Mouse (Mus musculus): ENCODE results near the gene Rnasel. TPM values are rescaled to one million over a fixed set of nuclear protein-coding genes. Genes with fewer than 3 reads are reported as not detected.

The Rnasel gene
- polyA plus RNA-seq, 1 experiment: 5.6 TPM

DNA sequence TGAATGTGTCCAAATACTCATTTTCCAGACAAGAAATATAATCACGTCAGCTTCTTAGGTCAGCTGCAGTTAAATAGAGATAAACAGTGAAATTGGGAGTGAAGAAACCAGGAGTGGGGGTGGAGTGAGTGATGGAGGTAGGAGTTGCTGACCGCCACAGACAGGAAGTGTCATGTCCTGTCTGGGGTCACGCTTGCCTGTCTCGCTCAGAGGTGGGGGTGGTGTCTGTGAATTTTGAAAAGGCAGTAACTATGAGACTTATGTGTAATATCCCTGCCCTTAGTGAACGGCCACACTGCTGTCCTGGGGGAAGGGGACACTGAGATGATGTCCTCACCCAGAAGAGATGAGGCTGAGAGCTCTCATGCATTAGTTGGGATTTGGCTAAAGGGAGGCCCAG is 39.8 kb upstream of the Rnasel start:
- Histone ChIP-seq H3K4me1 (ENCODE audit: control insufficient read depth, insufficient read depth, low read length) (no peaks in the 10 kb centered on the region), H3K27ac (ENCODE audit: insufficient read depth, low read length) (no peak overlapping the region), H3K4me3 (ENCODE audit: insufficient read depth, low read length) (no peak overlapping the region)
- TF ChIP-seq CTCF (IDR thresholded peaks at IDR 0.05; ENCODE audit: borderline replicate concordance, insufficient read depth, low read length) (no peak), POLR2A (IDR thresholded peaks at IDR 0.05; ENCODE audit: low read depth, low read length) (no peak)

DNA sequence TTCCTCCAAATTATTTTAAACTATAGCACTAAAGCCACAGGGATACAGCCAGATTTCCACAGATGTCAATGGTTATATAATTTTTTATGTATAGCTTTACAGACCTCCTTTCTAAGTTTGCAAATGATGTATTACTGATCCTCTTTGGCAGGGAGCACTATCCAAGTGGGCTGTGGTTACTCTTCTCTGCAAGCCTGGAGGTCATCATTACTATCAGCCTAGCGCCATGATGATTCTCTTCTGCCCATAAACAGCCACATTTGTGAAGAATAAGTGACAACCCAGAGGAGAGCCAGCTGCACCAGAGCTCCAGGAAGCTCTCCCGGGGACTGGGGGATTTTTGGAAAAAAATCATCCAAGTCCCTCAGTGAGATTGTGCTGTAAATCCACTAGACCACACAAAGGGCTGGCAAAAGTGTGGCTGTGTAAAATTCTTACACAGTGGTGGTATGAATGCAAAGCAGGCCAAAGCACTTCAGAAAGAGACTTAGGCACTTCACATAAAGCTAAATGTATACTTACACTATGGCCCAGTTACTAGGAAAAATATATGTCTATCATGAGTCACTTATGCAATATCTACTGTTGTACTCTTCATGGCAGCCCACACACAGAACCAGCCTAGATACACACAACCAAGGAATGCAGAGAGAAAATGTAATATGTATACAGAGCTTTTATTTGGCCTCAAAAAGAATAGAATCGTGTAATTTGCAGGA is 37.5 kb upstream of the Rnasel start:
- TF ChIP-seq CTCF (IDR thresholded peaks at IDR 0.05; ENCODE audit: borderline replicate concordance, insufficient read depth, low read length) (no peak), POLR2A (IDR thresholded peaks at IDR 0.05; ENCODE audit: low read depth, low read length) (no peak)
- no peaks in the 10 kb centered on the region for H3K4me1 ChIP-seq (ENCODE audit: control insufficient read depth, insufficient read depth, low read length)
- no peak overlapping the region for H3K27ac ChIP-seq (ENCODE audit: insufficient read depth, low read length)
- no peak overlapping the region for H3K4me3 ChIP-seq (ENCODE audit: insufficient read depth, low read length)

DNA sequence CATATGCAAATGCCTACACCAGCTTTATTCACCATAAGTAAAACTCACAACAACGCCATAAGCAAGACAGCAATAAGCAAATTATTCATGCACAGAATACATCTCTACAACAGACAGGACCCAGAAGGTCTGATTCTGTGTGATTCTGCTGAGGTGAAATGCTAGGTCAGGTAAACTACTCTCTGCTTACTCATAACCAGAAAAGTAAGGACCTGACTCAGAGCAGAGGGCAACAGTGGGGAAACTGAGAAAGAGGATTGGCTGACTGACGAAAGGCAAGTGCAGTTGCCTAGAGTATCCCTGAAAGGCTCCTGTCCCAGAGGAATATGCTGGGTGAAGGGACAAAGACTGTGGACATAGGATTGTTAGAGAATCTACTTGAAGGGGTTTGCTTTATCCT is 36.6 kb upstream of the Rnasel start:
- H3K4me3 ChIP-seq (ENCODE audit: insufficient read depth, low read length): no peak overlapping the region
- no peak overlapping the region for H3K27ac ChIP-seq (ENCODE audit: insufficient read depth, low read length)
- no peak for TF ChIP-seq POLR2A (IDR thresholded peaks at IDR 0.05; ENCODE audit: low read depth, low read length)
- no peak for TF ChIP-seq CTCF (IDR thresholded peaks at IDR 0.05; ENCODE audit: borderline replicate concordance, insufficient read depth, low read length)
- no peaks in the 10 kb centered on the region for H3K4me1 ChIP-seq (ENCODE audit: control insufficient read depth, insufficient read depth, low read length)

DNA sequence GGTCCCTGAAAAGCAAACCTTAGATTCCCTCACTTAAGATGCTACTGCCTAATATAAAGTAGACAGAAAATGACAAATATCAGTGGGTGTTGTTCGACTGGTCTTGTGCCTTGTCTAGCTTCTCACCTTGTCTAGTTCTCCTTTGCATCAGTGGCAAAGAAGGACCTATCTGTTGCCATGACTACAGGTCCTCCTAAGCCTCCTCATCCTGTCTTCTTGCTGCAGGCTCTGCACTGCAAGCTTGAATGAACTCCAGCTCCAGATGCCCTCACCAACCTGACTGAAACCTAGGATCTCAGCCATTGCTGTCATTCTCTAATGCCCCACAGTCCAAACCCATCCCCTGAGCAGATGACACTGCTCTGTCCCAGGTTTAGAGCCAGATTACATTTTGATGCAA is 31.2 kb upstream of the Rnasel start:
- no peak for TF ChIP-seq CTCF (IDR thresholded peaks at IDR 0.05; ENCODE audit: borderline replicate concordance, insufficient read depth, low read length)
- no peak for TF ChIP-seq POLR2A (IDR thresholded peaks at IDR 0.05; ENCODE audit: low read depth, low read length)
- H3K27ac ChIP-seq (ENCODE audit: insufficient read depth, low read length): no peak overlapping the region
- no peaks in the 10 kb centered on the region for H3K4me1 ChIP-seq (ENCODE audit: control insufficient read depth, insufficient read depth, low read length)
- no peak overlapping the region for H3K4me3 ChIP-seq (ENCODE audit: insufficient read depth, low read length)

DNA sequence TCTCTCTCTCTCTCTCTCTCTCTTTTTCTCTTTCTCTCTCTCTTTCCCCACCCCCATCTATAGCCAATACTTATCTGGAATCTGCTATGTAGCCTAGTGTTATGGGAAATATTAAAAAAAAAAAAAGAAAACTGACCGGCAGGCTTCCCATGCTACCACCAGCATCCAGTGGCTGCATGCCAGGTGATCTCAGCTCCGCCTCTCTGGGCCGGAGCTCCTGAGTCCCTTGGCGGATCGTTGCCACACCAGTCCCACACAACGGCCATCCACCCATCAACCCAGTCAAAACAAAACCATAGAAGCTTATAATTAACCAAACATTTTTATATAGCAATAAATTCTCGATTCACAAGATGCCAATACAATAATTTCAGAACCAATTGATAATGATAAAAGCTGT is 28.3 kb upstream of the Rnasel start:
- no peak for TF ChIP-seq CTCF (IDR thresholded peaks at IDR 0.05; ENCODE audit: borderline replicate concordance, insufficient read depth, low read length)
- TF ChIP-seq POLR2A (IDR thresholded peaks at IDR 0.05; ENCODE audit: low read depth, low read length): no peak
- Histone ChIP-seq H3K4me1 (ENCODE audit: control insufficient read depth, insufficient read depth, low read length) (no peaks in the 10 kb centered on the region), H3K4me3 (ENCODE audit: insufficient read depth, low read length) (no peak overlapping the region), H3K27ac (ENCODE audit: insufficient read depth, low read length) (no peak overlapping the region)

DNA sequence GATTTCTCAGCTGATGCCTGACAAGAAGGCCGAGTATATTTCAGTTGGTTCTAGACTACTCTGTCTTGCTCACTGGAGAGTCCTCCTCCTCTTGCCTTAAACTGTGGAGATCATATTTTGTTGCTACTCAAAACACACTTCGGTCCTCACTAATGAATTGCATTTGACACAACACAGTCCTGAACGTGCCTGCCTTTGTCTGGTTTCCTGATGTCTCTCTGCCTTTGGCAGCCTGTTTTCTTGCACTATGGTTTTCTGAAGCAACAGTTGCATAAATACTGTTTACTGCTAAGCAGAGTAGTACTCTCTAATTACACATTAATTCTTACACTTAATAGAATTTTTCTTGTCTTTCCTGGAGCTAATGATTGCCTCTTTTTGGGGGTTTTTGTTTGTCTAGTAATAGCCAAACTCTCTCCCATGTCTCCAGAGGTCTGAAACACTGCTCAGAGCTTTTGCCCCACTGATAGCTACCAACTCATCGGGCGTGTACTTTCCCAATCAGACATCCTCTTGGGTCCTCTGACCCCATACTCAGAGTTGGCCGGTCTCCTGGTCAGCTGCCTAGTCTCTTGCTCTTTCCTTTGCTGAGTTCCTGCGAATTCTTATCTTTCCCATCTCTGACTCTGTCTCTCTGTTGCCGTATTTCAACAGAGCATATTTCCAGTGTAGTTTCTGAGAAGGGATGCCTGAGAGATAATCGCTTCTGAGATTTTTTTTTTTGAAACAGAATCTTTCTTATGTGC is 27.5 kb upstream of the Rnasel start:
- Histone ChIP-seq H3K27ac (ENCODE audit: insufficient read depth, low read length) (no peak overlapping the region), H3K4me1 (ENCODE audit: control insufficient read depth, insufficient read depth, low read length) (no peaks in the 10 kb centered on the region), H3K4me3 (ENCODE audit: insufficient read depth, low read length) (no peak overlapping the region)
- no peak for TF ChIP-seq POLR2A (IDR thresholded peaks at IDR 0.05; ENCODE audit: low read depth, low read length)
- no peak for TF ChIP-seq CTCF (IDR thresholded peaks at IDR 0.05; ENCODE audit: borderline replicate concordance, insufficient read depth, low read length)

DNA sequence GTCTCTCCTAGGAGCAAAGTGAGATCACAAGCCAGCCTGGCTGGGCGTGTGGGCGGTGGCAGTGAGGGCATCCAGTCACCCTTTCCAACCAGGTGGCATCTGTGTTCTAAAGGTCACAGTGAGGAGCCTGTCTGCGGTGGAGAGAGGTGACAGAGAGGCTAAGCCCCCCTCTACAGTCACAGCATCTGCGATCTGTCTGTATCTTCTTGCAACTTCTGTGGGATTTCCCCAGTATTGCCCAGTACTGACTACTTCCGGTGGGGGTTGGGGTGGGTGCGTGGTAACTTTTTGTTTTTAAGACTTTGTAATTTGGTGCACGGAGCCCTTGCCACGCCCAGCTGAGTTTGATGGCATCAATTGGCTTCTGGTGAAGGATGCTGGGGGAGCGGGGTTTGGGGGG is 25.8 kb upstream of the Rnasel start:
- no peak overlapping the region for H3K4me3 ChIP-seq (ENCODE audit: insufficient read depth, low read length)
- H3K27ac ChIP-seq (ENCODE audit: insufficient read depth, low read length): no peak overlapping the region
- no peak for TF ChIP-seq POLR2A (IDR thresholded peaks at IDR 0.05; ENCODE audit: low read depth, low read length)
- no peaks in the 10 kb centered on the region for H3K4me1 ChIP-seq (ENCODE audit: control insufficient read depth, insufficient read depth, low read length)

DNA sequence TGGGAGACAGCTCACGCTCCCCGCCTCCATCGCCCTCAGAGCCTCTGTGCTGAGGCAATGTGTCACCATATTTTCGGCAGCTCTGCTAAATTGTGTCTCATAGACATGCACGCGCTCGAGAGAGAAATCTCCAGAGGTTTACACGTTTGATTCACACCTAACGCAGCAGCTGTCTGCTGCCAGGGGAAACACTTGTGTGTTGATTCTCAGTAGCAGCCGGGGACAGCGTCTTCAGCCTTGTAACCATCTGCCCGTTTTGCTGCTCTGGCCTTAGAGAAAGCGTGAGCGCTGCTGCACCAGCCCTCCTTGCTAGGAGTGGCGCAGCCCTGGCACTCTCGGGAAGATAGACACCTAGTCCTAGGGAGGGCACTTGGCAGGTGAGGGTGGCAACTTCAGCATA is 22.6 kb upstream of the Rnasel start:
- Histone ChIP-seq H3K4me3 (ENCODE audit: insufficient read depth, low read length) (no peak overlapping the region), H3K4me1 (ENCODE audit: control insufficient read depth, insufficient read depth, low read length) (no peaks in the 10 kb centered on the region), H3K27ac (ENCODE audit: insufficient read depth, low read length) (no peak overlapping the region)
- TF ChIP-seq CTCF (IDR thresholded peaks at IDR 0.05; ENCODE audit: borderline replicate concordance, insufficient read depth, low read length) (no peak), POLR2A (IDR thresholded peaks at IDR 0.05; ENCODE audit: low read depth, low read length) (no peak)

DNA sequence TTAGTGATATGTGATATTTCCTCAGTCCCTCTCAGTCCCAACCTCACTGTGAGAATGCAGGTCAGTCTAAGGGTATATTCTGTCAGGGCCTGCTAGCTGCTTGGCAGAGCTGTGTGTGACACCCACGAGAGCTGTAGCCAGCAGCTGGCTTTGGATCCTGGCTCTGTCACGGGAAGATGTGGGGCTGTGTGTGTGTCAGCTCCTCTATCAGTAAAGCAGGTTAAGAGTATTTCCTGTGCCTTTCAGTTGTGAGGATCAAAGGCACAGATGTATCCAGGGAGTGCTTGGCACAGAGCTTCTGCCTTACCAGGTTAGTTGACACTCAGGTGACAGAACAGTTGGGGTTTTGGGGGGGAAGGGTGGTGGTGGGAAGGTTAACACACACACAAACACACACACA is 19.4 kb upstream of the Rnasel start:
- TF ChIP-seq CTCF (IDR thresholded peaks at IDR 0.05; ENCODE audit: borderline replicate concordance, insufficient read depth, low read length) (no peak), POLR2A (IDR thresholded peaks at IDR 0.05; ENCODE audit: low read depth, low read length) (no peak)
- H3K4me3 ChIP-seq (ENCODE audit: insufficient read depth, low read length): no peak overlapping the region
- no peak overlapping the region for H3K27ac ChIP-seq (ENCODE audit: insufficient read depth, low read length)
- H3K4me1 ChIP-seq (ENCODE audit: control insufficient read depth, insufficient read depth, low read length): no peaks in the 10 kb centered on the region

DNA sequence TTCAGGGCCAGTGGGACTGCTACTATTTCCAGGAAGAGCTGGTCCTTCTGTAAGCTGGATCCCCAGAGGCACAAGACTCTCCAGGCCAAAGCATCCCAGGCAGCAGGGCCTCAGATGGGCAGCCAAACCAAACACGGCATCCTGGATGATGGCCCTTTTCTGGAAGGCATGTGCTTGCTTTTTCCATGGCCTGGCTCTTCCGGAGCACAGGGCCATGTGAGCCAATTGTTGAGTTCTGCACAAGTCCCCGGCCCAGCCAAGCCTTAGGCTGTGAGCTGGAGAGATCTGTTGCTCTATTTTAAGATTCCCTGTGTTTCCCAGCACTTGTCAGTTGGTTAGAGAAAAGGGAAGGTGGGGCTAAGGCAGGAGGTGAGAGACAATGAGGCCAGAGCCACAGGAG is 18.6 kb upstream of the Rnasel start:
- TF ChIP-seq CTCF (IDR thresholded peaks at IDR 0.05; ENCODE audit: borderline replicate concordance, insufficient read depth, low read length) (no peak), POLR2A (IDR thresholded peaks at IDR 0.05; ENCODE audit: low read depth, low read length) (no peak)
- Histone ChIP-seq H3K4me3 (ENCODE audit: insufficient read depth, low read length) (no peak overlapping the region), H3K27ac (ENCODE audit: insufficient read depth, low read length) (no peak overlapping the region), H3K4me1 (ENCODE audit: control insufficient read depth, insufficient read depth, low read length) (peaks cover 3% of the 10 kb centered on the region)
